Mouse (Mus musculus): ENCODE data around the gene Rrm2.

DNA sequence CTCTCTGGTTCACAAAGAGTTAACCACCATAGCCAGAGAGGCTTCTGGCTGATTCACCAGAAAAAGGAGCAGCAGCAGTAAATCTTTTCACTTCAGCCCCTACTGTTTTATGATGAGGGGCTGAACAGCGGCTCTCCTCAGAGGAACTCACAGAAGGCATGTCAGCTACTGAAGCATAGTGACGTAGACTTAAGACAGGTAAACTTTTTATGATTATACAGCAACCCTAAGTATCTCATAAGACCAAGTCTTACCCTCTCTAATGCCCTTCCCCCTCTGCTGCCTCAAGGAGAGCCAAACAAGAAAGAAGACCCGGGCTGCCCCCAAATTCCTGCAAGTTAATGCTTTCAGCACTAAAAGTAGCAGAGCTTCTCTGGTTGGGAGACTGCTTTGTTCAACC lies 54.2 kb downstream of the Rrm2 start:
- TF ChIP-seq CTCF (IDR thresholded peaks at IDR 0.05; ENCODE audit: low read depth, low read length) (no peak), POLR2A (IDR thresholded peaks at IDR 0.05; ENCODE audit: extremely low read depth, insufficient read depth, low read length) (no peak)
